Mouse (Mus musculus) 3134 (cell line): ENCODE measurements around the gene Etnk2.

Source experiments
- DNase-seq: peaks from one replicate; pipeline ENCODE4 v3.0.0-alpha.2; 2011; ENCODE audit warnings: low spot score; ENCODE audit not compliant: insufficient read length; ENCODE audit errors: extremely low read depth

Etnk2 gene

GRCm38 (mm10) chr1:133412941-133413340, 49.6 kb downstream of the Etnk2 start:
- no peak for DNase-seq

- no peak for DNase-seq
These were observed 51.7 kb downstream of the Etnk2 start for GRCm38 (mm10) chr1:133415086-133415485.

GRCm38 (mm10) chr1:133415505-133415904, 52.1 kb downstream of the Etnk2 start:
- DNase-seq = no peak

GRCm38 (mm10) chr1:133416472-133416871, 53.1 kb downstream of the Etnk2 start:
- no peak for DNase-seq

GRCm38 (mm10) chr1:133417113-133417512, 53.7 kb downstream of the Etnk2 start:
- no peak for DNase-seq

GRCm38 (mm10) chr1:133417539-133417938, 54.2 kb downstream of the Etnk2 start:
- DNase-seq = no peak

GRCm38 (mm10) chr1:133418164-133418800, 54.9 kb downstream of the Etnk2 start:
- no peak for DNase-seq

- DNase-seq = no peak
These were observed 55.9 kb downstream of the Etnk2 start for GRCm38 (mm10) chr1:133419178-133419834.

- DNase-seq = no peak
These were observed 57.1 kb downstream of the Etnk2 start for GRCm38 (mm10) chr1:133420491-133420890.

- no peak for DNase-seq
These were observed 57.7 kb downstream of the Etnk2 start for GRCm38 (mm10) chr1:133421061-133421460.

- DNase-seq = no peak
These were observed 58.7 kb downstream of the Etnk2 start for GRCm38 (mm10) chr1:133421975-133422570.

GRCm38 (mm10) chr1:133422615-133423161, 59.3 kb downstream of the Etnk2 start:
- no peak for DNase-seq

- no peak for DNase-seq
These were observed 59.8 kb downstream of the Etnk2 start for GRCm38 (mm10) chr1:133423166-133423542.

GRCm38 (mm10) chr1:133423543-133424480, 60.4 kb downstream of the Etnk2 start, which contains the start of gene Sox13:
Gene Sox13, minus strand, starts transcription at chr1:133424377.
- DNase-seq = no peak

- DNase-seq = no peak
These were observed 61.3 kb downstream of the Etnk2 start for GRCm38 (mm10) chr1:133424547-133425140.
